Mouse (Mus musculus): ENCODE measurements around the gene Zic2. TPM values are rescaled to one million over a fixed set of nuclear protein-coding genes. Genes with fewer than 3 reads are reported as not detected.
A peak's percentile ranks its signal among the peaks of the same experiment; 100 is the strongest.
"Not testable (repeated sequence)": the region's sequence is repeated elsewhere in the genome, so short reads cannot be mapped to it uniquely, and the experiment has no call there.

Gene Zic2
- polyA plus RNA-seq, 1 experiment from 2014 or later: not detected

GRCm38 (mm10) chr14:122459332-122459731, 15.9 kb upstream of the Zic2 start:
- peaks cover 68% of the 10 kb centered on the region for H3K27me3 ChIP-seq (ENCODE audit: control insufficient read depth, insufficient read depth, low read length)
- not testable (repeated sequence) for H3K4me3 ChIP-seq (ENCODE audit: low read length)
- WGBS: 85% methylated on average over 3 of the region's 12 CpGs

DNA sequence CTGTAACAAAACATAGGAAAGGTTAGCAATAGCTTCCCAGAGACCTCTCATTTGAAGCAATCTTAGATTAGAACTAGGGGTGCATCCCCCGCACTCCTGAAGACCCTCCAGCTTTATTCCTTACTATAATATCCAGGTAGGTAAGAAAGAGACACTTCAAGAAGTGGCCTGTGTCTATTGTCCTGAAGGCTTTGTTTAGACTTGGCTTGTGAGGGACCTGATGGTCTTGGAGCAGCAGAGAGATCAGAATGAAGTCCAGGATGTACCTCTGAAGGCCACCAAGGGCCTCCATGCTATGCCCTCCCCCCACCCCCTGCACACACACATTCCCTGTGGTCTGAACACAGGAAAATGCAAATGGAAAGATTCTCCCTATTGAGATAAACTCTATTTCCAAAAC, 15.5 kb upstream of the Zic2 start:
- Histone ChIP-seq H3K9me3 (ENCODE audit: control insufficient read depth, low read length) (no peaks in the 10 kb centered on the region), H3K9ac (ENCODE audit: low read depth, low read length) (no peak overlapping the region), H3K4me3 (ENCODE audit: low read length) (no peak overlapping the region), H3K27ac (ENCODE audit: low read depth, low read length) (no peak overlapping the region), H3K4me1 (ENCODE audit: control insufficient read depth, insufficient read depth, low read length) (peaks cover 5% of the 10 kb centered on the region), H3K36me3 (ENCODE audit: control insufficient read depth, insufficient read depth, low read length) (no peaks in the 10 kb centered on the region), H3K27me3 (ENCODE audit: control insufficient read depth, insufficient read depth, low read length) (peaks cover 68% of the 10 kb centered on the region), H3K4me2 (replicated peaks; ENCODE audit: low read depth, low read length) (no peak overlapping the region)
- 96% methylated on average over 1 of the region's 1 CpGs for WGBS
- no peak for ATAC-seq (ENCODE audit: low FRiP score, low TSS enrichment)

More at GRCm38 (mm10) chr14:122459332-122459731, 15.9 kb upstream of the Zic2 start:
- H3K9ac ChIP-seq (ENCODE audit: low read depth, low read length); H3K4me2 ChIP-seq (replicated peaks; ENCODE audit: low read depth, low read length); H3K27ac ChIP-seq (ENCODE audit: low read depth, low read length); ATAC-seq (ENCODE audit: low FRiP score, low TSS enrichment); H3K9me3 ChIP-seq (ENCODE audit: control insufficient read depth, low read length); H3K36me3 ChIP-seq (ENCODE audit: control insufficient read depth, insufficient read depth, low read length); H3K4me1 ChIP-seq (ENCODE audit: control insufficient read depth, insufficient read depth, low read length): not testable (repeated sequence)

- Histone ChIP-seq H3K4me2 (replicated peaks; ENCODE audit: low read depth, low read length) (no peak overlapping the region), H3K27me3 (ENCODE audit: control insufficient read depth, insufficient read depth, low read length) (peaks cover 68% of the 10 kb centered on the region), H3K9me3 (ENCODE audit: control insufficient read depth, low read length) (no peaks in the 10 kb centered on the region), H3K27ac (ENCODE audit: low read depth, low read length) (no peak overlapping the region), H3K9ac (ENCODE audit: low read depth, low read length) (no peak overlapping the region), H3K4me1 (ENCODE audit: control insufficient read depth, insufficient read depth, low read length) (peaks cover 7% of the 10 kb centered on the region), H3K4me3 (ENCODE audit: low read length) (no peak overlapping the region), H3K36me3 (ENCODE audit: control insufficient read depth, insufficient read depth, low read length) (no peaks in the 10 kb centered on the region)
- WGBS: 52% methylated on average over 5 of the region's 5 CpGs
- ATAC-seq (ENCODE audit: low FRiP score, low TSS enrichment): no peak
Observed at GRCm38 (mm10) chr14:122460226-122460625, 15.0 kb upstream of the Zic2 start.

DNA sequence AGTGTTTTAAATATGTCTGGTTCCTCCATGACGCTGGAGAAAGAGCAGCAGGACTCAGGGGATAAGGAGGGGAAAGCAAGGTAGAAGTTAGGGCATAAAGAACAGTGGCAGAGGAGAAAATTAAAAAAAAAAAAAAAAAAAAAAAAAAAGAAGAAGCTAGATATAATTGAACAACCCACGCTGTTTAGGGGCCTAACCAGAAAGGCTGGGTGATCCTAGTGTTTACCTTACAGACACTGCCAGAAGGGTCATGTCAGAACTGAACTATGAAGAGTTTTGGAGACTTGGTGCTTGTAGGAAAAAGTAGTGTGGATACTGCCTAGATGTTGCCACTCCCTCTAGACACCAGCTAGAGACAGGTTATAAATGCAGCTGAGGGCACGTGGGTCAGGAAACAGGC, 13.7 kb upstream of the Zic2 start:
- 41% methylated on average over 3 of the region's 3 CpGs for WGBS
- H3K36me3 ChIP-seq (ENCODE audit: control insufficient read depth, insufficient read depth, low read length): no peaks in the 10 kb centered on the region
- H3K4me3 ChIP-seq (ENCODE audit: low read length): no peak overlapping the region
- peaks cover 7% of the 10 kb centered on the region for H3K4me1 ChIP-seq (ENCODE audit: control insufficient read depth, insufficient read depth, low read length)
- no peak overlapping the region for H3K9ac ChIP-seq (ENCODE audit: low read depth, low read length)
- no peak overlapping the region for H3K27ac ChIP-seq (ENCODE audit: low read depth, low read length)
- no peak overlapping the region for H3K4me2 ChIP-seq (replicated peaks; ENCODE audit: low read depth, low read length)
- no peaks in the 10 kb centered on the region for H3K9me3 ChIP-seq (ENCODE audit: control insufficient read depth, low read length)
- ATAC-seq (ENCODE audit: low FRiP score, low TSS enrichment): no peak
- H3K27me3 ChIP-seq (ENCODE audit: control insufficient read depth, insufficient read depth, low read length): peaks cover 68% of the 10 kb centered on the region

GRCm38 (mm10) chr14:122461966-122462365, 13.3 kb upstream of the Zic2 start:
- no peak overlapping the region for H3K27ac ChIP-seq (ENCODE audit: low read depth, low read length)

DNA sequence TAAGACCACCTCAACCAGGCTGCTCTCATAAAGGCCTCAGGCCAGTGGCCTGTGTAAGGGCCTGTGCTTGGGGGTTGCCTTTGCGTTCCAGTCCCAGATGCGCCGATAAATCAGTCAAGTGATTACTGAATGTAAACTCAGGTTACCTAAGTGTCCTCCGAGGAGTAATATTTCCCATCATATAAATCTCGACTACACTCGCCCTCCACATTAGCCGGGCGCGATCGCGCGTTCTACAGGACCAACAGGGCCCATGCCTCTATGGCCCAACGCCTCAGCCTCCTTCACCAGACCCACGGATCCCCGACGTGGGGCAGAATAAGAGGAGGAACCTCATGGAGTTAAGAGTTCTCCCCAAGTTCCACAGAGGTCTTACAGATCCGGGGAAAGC, 12.6 kb upstream of the Zic2 start:
- Histone ChIP-seq H3K4me3 (ENCODE audit: low read length) (no peak overlapping the region), H3K4me1 (ENCODE audit: control insufficient read depth, insufficient read depth, low read length) (peaks cover 7% of the 10 kb centered on the region), H3K27ac (ENCODE audit: low read depth, low read length) (no peak overlapping the region), H3K9ac (ENCODE audit: low read depth, low read length) (no peak overlapping the region), H3K9me3 (ENCODE audit: control insufficient read depth, low read length) (no peaks in the 10 kb centered on the region), H3K36me3 (ENCODE audit: control insufficient read depth, insufficient read depth, low read length) (no peaks in the 10 kb centered on the region), H3K27me3 (ENCODE audit: control insufficient read depth, insufficient read depth, low read length) (peaks cover 78% of the 10 kb centered on the region), H3K4me2 (replicated peaks; ENCODE audit: low read depth, low read length) (no peak overlapping the region)
- no peak for ATAC-seq (ENCODE audit: low FRiP score, low TSS enrichment)
- 10% methylated on average over 17 of the region's 17 CpGs for WGBS

More at GRCm38 (mm10) chr14:122461966-122462365, 13.3 kb upstream of the Zic2 start:
- Histone ChIP-seq H3K36me3 (ENCODE audit: control insufficient read depth, insufficient read depth, low read length) (no peaks in the 10 kb centered on the region), H3K4me3 (ENCODE audit: low read length) (no peak overlapping the region), H3K4me1 (ENCODE audit: control insufficient read depth, insufficient read depth, low read length) (peaks cover 7% of the 10 kb centered on the region), H3K4me2 (replicated peaks; ENCODE audit: low read depth, low read length) (no peak overlapping the region), H3K27me3 (ENCODE audit: control insufficient read depth, insufficient read depth, low read length) (peaks cover 71% of the 10 kb centered on the region), H3K9me3 (ENCODE audit: control insufficient read depth, low read length) (no peaks in the 10 kb centered on the region), H3K9ac (ENCODE audit: low read depth, low read length) (no peak overlapping the region)
- 14% methylated on average over 9 of the region's 9 CpGs for WGBS
- ATAC-seq (ENCODE audit: low FRiP score, low TSS enrichment): no peak

- no peak; the same call in 1 of the 2 replicates for ATAC-seq (ENCODE audit: low FRiP score, low TSS enrichment)
- Histone ChIP-seq H3K27ac (ENCODE audit: low read depth, low read length) (no peak overlapping the region), H3K4me3 (ENCODE audit: low read length) (peak overlapping the region; percentile 36), H3K9ac (ENCODE audit: low read depth, low read length) (no peak overlapping the region), H3K4me1 (ENCODE audit: control insufficient read depth, insufficient read depth, low read length) (peaks cover 7% of the 10 kb centered on the region), H3K27me3 (ENCODE audit: control insufficient read depth, insufficient read depth, low read length) (peaks cover 83% of the 10 kb centered on the region), H3K9me3 (ENCODE audit: control insufficient read depth, low read length) (no peaks in the 10 kb centered on the region), H3K36me3 (ENCODE audit: control insufficient read depth, insufficient read depth, low read length) (no peaks in the 10 kb centered on the region), H3K4me2 (replicated peaks; ENCODE audit: low read depth, low read length) (peak overlapping the region; percentile 91)
- WGBS: 2% methylated on average over 40 of the region's 40 CpGs
Observed at GRCm38 (mm10) chr14:122463080-122463691, 12.0 kb upstream of the Zic2 start.

DNA sequence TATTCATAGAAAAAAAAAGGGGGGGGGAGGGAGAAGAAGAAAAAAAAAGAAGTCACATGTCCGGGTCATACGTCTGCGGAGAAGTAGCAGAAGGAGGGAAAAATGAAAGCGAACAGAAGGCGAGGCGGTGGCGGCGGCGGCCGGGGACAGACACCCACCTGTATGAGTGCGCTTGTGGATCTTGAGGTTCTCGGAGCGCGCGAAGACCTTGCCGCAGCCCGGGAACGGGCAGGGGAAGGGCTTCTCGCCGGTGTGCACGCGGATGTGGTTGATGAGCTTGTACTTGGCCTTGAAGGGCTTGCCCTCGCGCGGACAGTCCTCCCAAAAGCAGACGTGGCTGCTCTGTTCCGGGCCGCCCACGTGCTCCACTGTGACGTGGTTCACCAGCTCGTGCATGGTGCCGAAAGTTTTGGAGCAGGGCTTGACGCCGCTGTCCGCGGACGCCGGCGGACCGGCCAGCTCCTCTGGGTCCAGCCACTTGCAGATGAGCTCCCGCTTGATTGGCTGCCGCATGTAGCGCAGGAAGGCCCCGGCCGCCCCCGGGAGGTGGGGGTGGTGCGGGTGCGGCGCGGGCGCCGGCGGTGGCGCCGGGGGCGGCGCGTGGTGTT, 11.4 kb upstream of the Zic2 start:
- Histone ChIP-seq H3K27me3 (ENCODE audit: control insufficient read depth, insufficient read depth, low read length) (peaks cover 88% of the 10 kb centered on the region), H3K4me3 (ENCODE audit: low read length) (peak overlapping the region; percentile 36), H3K4me2 (replicated peaks; ENCODE audit: low read depth, low read length) (peak overlapping the region; percentile 91)
- not testable (repeated sequence) for H3K27ac ChIP-seq (ENCODE audit: low read depth, low read length); H3K9me3 ChIP-seq (ENCODE audit: control insufficient read depth, low read length); H3K36me3 ChIP-seq (ENCODE audit: control insufficient read depth, insufficient read depth, low read length); H3K4me1 ChIP-seq (ENCODE audit: control insufficient read depth, insufficient read depth, low read length); H3K9ac ChIP-seq (ENCODE audit: low read depth, low read length)
- peak; percentile 61 for ATAC-seq (ENCODE audit: low FRiP score, low TSS enrichment)
- WGBS: under 1% methylated on average over 32 of the region's 58 CpGs

GRCm38 (mm10) chr14:122464351-122464762, 10.9 kb upstream of the Zic2 start:
- no peaks in the 10 kb centered on the region for H3K36me3 ChIP-seq (ENCODE audit: control insufficient read depth, insufficient read depth, low read length)
- H3K4me2 ChIP-seq (replicated peaks; ENCODE audit: low read depth, low read length): peak overlapping the region; percentile 91
- H3K9ac ChIP-seq (ENCODE audit: low read depth, low read length): no peak overlapping the region
- no peak overlapping the region for H3K27ac ChIP-seq (ENCODE audit: low read depth, low read length)
- ATAC-seq (ENCODE audit: low FRiP score, low TSS enrichment): peak; percentile 58
- H3K9me3 ChIP-seq (ENCODE audit: control insufficient read depth, low read length): no peaks in the 10 kb centered on the region
- peaks cover 7% of the 10 kb centered on the region for H3K4me1 ChIP-seq (ENCODE audit: control insufficient read depth, insufficient read depth, low read length)
- 1% methylated on average over 55 of the region's 62 CpGs for WGBS
- H3K4me3 ChIP-seq (ENCODE audit: low read length): peak overlapping the region; percentile 36
- peaks cover 92% of the 10 kb centered on the region for H3K27me3 ChIP-seq (ENCODE audit: control insufficient read depth, insufficient read depth, low read length)

Measured in kidney, embryonic 14.5 days (tissue).